Mouse (Mus musculus): ENCODE data around the gene Slc25a18. TPM values are rescaled to one million over a fixed set of nuclear protein-coding genes. Genes with fewer than 3 reads are reported as not detected.

Slc25a18 gene
- polyA plus RNA-seq (2012; rRNA removed) = 0.41 and 0.63 TPM in 2 replicates

DNA sequence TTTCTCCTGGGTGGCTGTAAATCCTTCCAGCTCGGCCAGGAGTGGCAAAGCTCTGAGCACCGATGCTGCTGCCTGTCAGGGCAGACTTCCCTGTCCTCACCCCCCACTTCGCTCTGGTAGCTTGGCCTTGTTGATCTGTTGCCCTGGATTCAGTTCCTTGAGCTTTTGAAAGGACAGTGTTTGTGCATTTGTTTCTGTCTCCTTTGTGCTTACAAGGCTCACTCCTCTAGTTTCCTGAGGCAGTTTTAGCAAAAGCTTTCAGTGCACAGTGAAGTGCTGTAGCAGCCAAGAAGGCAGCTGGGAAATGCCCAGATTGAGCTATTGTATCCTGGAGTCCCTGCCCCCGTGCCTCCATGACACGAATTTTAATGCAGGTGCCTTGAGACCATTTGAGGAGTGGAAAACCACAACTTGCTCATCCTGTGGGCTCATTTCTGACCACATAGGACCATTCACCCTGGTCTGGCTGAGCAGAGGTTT is at the start of gene Slc25a18:
Gene Slc25a18, plus strand, starts transcription at position 430 of the 480 bp plus-strand sequence.
- DNase-seq (ENCODE audit: low read depth) = no peak

DNA sequence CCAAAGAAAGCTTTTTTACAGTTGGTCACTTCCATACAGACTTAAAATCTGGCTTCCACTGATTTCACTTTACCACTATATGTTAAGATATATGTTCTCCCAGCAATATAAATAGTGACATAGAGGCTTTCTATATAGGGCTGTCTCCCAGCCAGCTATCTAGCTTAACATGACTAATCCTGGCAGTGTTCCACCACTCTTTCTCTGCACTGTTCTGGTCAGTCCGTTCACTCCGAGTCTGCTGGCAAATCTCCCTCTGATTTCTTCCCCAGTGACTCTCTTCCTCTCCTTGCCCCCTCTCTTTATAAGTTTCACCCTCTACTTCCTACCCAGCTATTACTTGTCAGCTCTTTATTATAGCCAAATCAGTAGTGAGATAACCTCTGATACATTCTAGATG is 47.4 kb upstream of the Slc25a18 start:
- no peak for DNase-seq (ENCODE audit: low read depth)

DNA sequence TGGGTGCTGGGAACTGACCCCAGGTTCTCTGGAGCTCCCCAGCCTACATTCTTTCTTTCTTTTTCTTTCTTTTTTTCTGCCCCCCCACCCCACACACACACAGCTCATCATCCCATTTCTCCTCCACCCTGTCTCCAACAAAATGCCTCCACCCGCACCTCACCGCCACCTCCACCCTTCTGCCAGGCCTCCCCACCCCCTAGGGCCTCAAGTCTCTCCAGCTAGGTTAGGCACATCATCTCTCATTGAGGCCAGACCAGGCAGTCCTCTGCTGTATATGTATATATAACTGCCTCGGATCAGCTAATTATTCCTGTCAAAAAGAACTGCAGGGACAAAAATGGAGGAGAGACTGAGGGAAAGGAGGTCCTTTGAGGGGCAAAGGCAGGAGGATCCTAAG is 37.4 kb upstream of the Slc25a18 start:
- DNase-seq (ENCODE audit: low read depth) = no peak

DNA sequence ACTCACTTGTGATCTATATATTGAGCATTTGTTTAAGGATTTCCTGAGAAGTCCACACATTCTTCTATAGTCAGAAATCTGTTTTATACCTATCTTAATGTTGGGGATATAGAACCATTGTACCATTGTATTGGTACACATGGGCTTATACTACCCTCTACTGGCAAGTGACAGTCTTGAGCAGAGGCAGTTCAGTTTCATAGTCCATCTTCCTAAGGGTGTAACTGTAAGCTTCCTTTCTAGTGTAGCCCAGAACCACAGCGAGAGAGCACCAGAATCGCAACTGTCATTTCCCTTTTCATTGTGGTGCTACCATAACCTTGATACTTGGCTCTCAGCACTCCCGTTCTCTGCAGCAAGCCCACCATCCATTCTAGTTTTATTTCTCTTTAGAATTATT is 36.8 kb upstream of the Slc25a18 start:
- DNase-seq (ENCODE audit: low read depth) = no peak

DNA sequence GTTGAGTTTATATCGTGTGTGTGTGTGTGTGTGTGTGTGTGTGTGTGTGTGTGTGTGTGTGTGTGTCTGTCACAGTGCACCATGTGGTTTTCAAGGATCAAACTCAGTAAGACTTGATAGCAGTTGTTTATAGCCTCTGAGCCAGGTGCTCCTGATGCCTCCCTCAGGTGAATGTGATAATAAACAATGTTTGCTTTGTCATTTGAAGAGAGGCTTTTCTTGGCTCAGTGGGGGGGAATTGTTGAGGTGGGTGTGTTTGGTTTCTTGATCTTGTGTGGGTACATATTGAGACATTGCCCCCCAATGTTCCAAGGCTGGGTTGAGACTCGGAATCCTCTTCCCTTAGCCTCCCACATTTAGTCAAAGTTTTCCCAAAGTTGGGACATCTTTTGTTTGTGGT is 30.2 kb upstream of the Slc25a18 start:
- DNase-seq (ENCODE audit: low read depth) = no peak

DNA sequence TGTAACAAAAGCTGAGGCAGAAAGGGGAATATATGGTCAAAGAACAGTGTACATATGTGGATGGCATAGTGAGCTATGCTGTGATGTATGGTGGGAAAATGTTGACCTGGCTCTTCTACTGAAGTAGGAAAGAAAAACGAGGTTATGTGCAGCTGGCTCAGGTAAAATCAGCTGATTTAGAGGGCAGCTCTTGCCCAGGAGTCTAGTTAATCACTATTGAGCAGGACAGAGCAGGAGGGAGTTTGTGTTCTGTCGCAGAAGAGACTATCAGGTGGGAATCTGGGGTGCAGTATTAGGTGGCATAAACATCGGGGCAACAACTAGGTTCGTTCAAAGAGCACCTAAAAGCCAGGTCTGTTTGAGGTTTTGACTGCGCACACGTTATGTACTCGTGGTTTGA is 29.1 kb upstream of the Slc25a18 start:
- no peak for DNase-seq (ENCODE audit: low read depth)

DNA sequence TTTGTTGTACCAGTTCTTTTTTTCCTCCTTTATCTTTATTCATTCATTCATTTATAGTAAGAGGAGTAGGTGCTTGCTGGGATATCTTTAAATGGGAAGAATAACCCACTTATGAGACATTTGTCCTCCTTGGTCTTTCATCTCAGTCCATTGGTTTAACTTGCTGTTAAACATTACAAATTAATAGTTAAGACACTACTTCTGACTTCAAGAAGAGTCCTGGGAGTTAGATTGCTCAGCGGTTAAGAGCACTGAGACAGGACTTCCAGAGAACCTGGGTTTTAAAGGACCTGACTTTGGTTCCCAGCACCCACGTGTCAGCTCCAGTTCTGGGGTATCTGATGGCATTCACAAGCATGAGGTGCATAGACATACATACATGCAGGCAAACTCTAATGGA is 27.0 kb upstream of the Slc25a18 start:
- DNase-seq (ENCODE audit: low read depth) = no peak

DNA sequence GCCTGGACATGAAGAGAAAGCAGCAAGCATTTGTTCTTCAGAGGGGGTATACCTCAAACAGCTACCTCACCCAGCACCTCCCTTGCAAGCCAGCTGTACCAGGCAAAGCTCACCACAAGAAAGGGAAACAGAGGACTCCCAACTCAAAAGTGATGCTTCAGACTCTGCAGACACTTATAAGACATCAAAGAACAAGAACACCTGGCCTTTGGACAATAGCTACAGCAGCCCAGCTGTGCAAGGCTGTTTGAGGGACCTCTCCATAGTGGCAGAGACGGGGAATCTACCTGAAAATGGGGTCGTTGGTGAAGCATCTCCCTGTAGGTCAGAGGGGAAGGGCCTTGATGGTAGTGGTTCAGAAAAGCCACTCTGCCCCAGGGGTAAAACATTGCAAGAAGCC is 12.2 kb upstream of the Slc25a18 start:
- no peak for DNase-seq (ENCODE audit: low read depth)

DNA sequence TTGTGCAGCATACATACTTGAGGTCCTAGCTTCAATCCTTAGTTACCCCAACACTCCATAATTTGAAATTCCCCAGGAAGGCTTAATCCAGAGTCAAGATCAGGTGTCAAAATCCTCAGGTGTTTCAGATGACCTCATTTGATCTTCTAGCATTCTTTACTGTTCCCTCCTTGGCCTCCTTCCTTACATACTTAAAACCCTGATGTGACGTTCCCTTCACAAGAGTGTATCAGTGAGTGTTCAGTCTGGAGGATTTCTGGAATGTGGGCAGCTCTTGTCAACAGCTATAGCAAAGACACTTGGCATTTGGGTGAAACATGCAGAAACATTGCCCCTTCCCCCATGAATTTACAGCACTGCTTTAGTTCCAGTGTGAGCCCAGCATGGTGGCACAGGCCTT is 3.4 kb upstream of the Slc25a18 start:
- DNase-seq (ENCODE audit: low read depth) = no peak

DNA sequence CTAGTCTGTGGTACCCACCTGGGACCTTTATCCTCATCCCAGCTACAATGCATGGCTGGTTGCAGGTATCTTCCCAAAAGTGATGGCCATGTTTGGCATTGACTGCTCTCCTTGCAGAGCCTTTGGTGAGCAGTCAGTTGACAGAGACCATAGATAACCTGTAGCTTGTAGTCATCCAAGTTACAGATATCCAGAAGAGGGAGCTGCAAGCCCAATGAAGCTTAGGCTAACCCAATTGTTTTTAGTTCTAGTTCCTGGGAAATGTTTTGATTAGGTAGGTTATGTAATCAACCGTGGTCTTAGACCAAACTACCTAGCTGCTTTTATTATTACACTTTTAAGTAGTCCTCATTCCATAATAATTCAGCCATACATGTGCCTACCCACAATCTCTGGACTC is 2.0 kb upstream of the Slc25a18 start:
- no peak for DNase-seq (ENCODE audit: low read depth)

DNA sequence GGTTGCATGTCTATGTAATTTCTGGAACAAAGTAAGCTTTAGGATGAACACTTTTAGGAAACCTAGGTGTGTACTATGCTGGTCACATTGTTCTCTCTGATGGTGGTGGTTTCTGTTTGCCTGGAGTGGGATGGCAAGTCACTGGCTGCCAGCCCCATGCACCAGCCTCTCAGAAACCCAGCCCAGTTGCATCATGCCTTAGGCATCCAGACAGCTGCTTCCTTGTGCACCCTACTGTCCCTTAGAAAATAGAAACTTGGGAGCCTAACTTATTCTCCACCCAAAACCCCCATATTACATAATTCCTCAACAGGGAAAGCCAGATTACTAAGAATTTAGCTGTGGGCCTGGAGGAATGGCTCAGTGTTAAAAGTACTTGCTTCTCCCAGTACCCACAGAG is 1.4 kb upstream of the Slc25a18 start:
- DNase-seq (ENCODE audit: low read depth) = no peak

DNA sequence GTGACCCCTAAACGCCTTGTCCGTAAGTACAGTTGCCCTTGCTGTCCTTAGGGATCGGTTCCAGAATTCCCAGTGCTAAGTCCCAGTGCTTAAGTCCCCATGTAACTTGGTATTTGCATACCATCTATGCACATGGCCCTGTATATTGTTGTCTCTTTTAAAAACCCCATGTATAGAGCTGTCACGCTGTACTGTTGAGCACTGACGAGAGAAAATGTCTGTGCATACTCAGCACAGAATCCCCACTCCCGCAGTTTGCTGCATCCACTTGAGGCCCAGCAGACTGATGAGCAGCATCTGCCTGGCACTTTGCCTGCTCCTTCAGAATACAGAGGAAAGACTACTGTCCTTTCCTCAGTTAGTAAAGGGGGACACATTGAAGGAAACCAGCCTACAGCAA is 385 bp downstream of the Slc25a18 start:
- DNase-seq (ENCODE audit: low read depth) = no peak

DNA sequence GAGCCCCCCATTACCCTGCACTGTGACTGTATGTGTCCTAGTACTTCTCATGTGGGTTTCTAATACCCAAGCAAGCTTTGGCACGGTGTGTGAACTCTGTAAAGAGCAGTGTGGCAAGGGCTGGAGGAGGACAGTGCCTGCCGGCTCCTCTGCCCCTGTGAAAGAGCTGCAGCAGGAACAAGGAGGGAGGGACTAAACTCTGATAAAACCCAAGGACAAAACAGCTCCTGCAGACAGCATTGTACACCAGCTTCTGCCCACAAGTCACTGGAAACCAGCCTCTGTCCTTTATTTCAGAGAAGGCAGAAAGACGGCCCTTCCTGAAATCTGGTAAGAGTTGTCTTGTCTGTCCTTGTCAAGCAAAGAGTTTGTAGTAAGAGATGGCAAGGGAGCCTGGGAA is 2.9 kb downstream of the Slc25a18 start:
- no peak for DNase-seq (ENCODE audit: low read depth)

DNA sequence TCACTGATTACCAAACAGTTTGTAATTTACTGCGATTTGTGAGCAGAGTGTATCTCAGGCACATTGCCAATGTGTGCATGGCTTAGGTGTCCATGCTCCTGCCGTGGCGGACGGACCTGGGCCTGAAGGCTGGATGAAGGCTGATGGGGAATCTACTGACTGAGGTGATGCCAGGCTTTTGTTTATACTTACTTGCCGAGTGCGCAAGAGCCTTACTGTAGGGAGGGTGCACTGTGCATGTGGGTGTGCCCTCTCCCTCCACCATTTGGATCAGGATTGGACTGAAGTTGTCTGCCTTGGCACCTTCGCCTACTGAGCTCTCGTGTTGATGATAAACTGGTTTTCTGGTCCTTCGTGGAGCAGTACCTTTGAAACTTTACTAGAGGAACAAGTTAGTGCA is 4.2 kb downstream of the Slc25a18 start:
- DNase-seq (ENCODE audit: low read depth) = no peak

DNA sequence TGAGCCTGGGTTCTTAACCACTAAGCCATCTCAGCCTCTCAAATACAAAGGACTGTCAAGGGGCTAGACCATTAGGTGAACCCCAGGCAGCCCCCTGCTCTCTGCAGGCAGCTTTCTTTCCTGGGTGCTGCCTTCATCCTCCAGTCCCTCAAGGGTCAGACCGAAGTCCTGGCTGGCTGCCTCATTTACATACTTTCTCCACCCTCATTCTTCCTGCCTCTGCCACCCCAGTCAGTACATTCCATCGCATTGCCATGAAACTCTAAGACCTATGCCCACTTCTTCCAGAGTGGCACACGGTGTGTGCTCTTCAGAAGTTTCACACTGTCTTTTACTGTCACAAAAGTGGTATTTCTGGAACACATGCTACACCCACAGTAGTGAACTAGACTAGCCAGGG is 4.8 kb downstream of the Slc25a18 start:
- DNase-seq (ENCODE audit: low read depth) = no peak

DNA sequence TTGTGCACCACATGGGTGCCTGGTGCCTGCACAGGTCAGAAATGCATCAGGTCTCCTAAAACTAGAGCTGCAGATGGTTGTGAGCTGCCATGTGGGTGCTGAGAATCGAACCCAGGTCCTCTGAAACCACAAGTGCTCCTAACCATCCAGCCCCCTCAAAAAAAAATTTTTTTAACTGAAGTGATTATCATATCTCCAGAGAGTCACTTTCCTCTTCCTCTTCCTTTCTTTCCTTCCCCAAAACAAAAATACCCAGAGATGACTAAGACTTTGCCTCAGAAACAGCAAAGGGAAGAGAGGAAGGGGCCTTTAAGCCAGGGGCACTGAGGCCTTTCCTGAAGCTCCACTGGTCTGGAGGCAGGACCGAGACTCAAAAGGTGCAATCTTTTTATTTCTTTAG is 9.6 kb downstream of the Slc25a18 start:
- no peak for DNase-seq (ENCODE audit: low read depth)

DNA sequence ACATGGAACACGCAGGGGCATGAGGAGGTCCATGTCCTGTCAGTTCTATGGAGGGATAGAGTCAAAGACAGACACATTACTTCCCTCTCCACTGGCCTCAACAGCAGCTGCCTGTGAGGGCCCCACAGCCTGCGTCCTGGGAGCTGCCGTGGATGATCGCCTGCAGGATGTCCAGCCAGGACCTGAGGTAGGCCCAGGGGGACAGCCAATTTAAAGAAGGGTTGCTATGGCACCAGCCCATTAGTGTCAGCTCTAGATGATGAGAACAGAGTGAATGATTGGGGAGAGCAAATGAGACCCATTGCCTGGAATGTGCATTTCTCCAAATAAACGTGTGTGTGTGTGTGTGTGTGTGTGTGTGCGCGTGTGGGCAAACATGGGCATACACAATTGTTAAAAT is 11.0 kb downstream of the Slc25a18 start:
- DNase-seq (ENCODE audit: low read depth) = no peak

DNA sequence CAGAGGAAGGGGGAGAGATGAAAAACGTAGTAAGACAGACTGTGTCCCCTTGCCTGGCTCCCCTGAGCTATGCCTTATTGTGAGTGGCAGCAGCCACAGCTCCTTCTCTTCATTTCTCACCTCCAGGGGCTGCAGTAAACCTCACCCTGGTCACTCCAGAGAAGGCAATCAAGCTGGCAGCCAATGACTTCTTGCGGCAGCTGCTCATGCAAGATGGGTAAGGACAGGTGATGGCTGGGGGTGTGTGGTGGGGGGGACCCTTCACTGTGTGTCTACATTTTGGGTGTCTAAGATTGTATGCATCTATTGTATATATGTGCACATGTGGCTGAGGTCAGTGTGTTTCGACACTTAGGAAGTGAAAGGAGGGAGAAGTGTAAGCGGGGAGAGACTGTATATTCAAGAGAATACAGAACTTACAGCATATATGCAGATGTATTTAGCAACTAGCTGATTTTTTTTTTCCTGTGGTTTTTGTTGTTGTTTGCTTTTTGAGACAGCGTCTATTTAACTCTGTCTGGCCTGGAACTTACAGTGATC is 14.8 kb downstream of the Slc25a18 start:
- DNase-seq (ENCODE audit: low read depth) = no peak

DNA sequence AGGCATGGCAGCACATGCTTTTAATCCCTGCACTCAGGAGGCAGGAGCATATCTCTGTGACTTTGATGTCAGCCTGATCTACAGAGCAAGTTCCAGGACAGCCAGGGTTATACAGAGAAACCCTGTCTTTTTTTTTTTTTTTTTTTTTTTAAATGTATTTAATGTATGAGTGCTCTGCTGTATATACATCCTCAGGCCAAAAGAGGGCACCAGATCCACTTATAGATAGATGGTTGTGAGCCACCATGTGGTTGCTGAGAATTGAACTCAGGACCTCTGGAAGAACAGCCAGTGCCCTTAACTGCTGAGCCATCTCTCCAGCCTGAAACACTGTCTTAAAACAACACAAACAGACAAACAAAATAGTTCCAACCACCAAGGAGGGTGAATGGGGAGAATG is 15.5 kb downstream of the Slc25a18 start:
- no peak for DNase-seq (ENCODE audit: low read depth)

DNA sequence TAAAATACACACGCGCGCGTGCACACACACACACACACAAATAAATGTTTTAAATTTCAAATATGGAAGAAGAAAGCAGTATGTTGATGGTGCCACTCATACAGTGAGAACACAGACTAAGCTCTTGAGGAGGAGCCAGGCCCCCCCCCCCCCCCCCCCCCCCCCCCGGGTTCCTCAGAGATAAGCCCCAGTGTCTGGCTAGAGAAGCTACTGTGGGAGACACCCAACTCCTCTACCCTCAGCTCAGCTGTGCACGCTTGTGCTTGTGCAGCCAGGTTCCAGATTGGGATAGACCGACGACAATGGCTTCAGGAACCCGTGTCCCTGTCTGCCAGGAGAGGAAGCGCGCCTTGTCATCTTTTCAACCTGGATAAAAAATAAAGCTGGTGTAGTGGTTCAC is 16.8 kb downstream of the Slc25a18 start:
- DNase-seq (ENCODE audit: low read depth) = no peak

DNA sequence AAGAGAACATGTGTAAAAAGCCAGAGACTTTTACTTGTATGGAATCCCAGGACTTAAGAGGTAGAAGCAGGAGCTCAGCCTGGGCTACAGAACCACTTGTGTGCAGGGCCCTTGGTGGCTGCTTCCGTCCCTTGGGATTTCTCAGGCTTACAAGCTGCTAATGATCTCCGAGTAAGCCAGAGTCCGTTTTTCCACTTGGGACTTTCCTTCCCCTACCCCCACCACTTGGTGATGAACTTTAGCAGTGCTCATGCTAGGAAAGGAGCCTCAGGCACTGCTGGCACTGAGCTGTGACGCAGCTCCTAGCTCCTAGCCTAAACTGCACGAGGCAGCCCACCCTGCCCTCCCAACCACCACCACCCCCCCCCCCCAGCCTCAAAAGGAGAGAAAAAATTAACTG is 17.3 kb downstream of the Slc25a18 start:
- no peak for DNase-seq (ENCODE audit: low read depth)

DNA sequence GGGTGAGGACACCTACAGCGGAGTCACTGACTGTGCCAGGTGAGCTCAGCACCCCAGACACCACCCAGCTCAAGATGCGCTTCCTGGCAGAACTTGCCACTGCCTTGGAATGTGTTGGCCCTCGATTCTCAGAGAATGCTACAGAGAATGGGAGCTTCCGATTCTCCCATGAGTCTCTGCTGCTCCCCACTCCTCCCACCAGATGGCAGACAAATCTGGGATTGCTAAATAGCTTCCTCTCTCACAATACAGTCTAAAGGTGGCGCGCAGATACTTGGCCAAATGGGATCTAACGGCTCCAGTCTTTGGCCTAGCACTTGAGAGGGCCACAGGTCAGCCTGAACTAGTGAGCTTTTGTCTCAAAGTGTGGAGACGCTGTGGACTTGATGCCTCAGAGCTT is 19.6 kb downstream of the Slc25a18 start:
- DNase-seq (ENCODE audit: low read depth) = no peak

DNA sequence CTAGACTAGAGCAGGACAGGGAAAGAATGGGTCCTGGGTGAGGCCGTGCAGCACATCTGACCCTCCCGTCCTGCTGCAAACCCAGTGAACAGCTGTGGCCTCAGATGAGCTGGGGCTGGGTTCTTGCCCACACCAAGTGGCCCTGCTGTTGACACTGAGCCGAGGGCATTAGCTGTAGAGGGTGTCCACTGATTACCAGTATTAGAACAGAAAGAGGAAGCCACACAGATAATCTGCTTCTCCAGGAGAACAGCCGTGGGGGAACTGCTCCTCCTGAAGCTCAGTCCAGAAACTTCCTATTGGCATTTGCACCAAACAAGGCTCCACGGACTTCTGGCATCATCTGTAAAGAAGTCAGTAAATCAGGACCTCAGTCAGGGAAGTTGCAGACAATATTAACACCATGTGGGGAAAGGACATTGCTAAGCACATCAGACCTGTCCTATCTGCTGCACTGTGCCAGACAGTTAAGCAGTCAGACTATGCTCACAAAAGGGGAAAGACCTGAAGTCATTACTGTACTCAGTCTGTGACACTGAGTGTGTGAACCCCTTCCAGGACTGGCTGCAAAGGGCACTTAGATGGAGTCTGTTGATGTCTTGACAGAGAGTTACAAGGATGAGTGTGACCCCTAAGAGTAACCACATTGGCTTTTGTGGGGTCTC is 22.2 kb downstream of the Slc25a18 start:
- DNase-seq (ENCODE audit: low read depth) = no peak

DNA sequence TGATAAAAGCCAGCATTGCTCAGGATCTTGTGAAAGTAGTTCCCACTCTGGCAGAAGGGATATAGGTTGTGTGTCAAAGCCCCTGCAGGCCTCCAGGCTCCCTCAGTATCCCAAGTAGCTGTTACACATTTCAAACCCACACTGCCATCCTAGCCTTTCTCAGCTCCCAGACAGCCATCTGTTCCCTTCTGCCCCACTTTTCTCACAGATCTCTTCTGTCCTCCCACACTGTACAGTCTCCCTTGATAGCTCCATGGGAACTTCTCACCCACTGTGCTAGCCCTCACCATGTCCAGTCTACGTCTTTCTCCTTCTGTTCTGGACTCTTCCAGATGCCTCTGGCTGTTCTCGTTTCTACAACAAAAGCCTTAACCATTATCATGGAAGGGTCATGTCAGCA is 22.7 kb downstream of the Slc25a18 start:
- DNase-seq (ENCODE audit: low read depth) = no peak
